Mouse (Mus musculus): ENCODE measurements around the gene Sppl3.

Sppl3 gene

GRCm38 (mm10) chr5:115127421-115128179 is 116.7 kb downstream of the Sppl3 start:
- DNase-seq, result no peak

DNA sequence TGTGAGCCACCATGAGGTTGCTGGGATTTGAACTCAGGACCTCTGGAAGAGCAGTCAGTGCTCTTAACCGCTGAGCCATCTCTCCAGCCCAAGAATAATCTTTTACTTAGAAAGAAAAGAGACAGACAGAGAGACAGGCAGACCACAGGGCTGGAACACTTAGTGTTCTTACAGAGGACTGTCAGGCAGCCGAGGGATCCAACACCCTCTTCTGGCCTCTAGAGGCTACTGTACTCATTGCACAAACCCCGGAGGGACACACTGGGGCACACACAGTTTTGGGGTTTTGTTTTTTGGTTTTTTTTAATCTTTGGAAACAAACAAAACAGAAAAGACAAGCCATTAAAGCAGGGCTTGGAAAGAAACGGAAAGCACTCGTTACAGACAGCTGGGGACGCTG is 118.4 kb downstream of the Sppl3 start:
- no peak for DNase-seq

DNA sequence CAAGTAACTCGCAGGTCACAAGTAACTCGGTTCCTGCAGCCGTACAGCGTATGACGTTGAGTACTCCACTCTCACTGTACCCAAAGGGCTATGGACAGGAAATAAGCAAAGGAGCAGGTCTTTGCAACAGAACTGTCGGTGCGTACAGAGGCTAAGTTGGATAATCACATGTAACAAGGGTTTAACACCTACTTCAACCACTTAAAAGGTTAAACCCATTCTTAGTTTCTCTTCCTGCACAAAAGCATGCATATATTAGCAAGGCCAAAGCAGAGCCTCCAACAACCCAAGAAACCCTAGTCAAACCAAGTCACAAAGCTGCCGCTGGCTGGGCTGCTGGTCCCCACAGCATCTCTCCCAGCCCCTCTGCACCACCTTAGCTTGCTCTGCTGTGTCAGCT is 121.5 kb downstream of the Sppl3 start:
- DNase-seq, result no peak

- peak in 1 of 2 experiments; percentile 33 for DNase-seq
Measured at GRCm38 (mm10) chr5:115133358-115134066, 122.6 kb downstream of the Sppl3 start.

- DNase-seq, result peak; percentile 85 to 96
Measured at GRCm38 (mm10) chr5:115134234-115135165, 123.6 kb downstream of the Sppl3 start, which contains the start of gene Unc119b. Gene Unc119b, minus strand, starts transcription at chr5:115134975.

DNA sequence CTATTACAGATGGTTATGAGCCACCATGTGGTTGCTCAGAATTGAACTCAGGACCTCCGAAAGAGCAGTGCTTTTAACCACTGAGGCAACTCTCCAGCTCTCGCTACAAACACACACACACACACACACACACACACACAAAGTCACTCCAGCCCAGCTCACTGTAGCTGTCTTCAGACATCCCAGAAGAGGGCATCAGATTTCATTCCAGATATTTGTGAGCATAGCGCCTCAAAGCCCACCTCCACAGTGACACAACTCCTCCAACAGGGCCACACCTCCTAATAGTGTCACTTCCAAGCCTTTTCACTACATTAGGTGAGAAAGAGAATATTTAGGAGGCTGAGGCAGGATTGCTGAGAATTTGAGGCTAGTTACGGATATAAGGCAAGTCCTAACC is 128.2 kb downstream of the Sppl3 start:
- no peak for DNase-seq

DNA sequence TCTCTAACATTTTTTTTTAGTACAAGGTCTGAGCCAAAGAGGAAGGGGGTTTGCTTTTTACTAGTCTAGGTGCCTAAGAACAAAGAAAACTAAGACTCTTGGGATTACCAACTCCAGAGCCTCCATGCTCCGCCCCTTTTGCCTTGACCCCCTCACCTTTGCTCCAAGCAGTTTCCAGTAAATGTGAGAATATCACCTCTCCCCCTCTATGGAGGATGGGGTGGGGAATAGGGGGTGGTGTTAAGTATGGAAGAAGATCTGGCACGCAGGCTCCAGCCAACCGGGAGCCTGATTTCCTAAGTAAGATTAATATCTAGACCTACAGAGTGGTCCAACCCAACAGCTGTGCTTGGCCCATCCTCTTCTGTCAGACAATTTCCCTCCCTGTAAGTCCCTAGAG is 129.8 kb downstream of the Sppl3 start:
- no peak for DNase-seq

GRCm38 (mm10) chr5:115142166-115142697 is 131.3 kb downstream of the Sppl3 start:
- no peak for DNase-seq

GRCm38 (mm10) chr5:115143552-115143951 is 132.6 kb downstream of the Sppl3 start:
- DNase-seq, result no peak

GRCm38 (mm10) chr5:115144471-115144870 is 133.5 kb downstream of the Sppl3 start:
- no peak for DNase-seq

GRCm38 (mm10) chr5:115145253-115145968 is 134.5 kb downstream of the Sppl3 start:
- DNase-seq, result no peak

GRCm38 (mm10) chr5:115145976-115146746 is 135.2 kb downstream of the Sppl3 start:
- DNase-seq, result no peak

DNA sequence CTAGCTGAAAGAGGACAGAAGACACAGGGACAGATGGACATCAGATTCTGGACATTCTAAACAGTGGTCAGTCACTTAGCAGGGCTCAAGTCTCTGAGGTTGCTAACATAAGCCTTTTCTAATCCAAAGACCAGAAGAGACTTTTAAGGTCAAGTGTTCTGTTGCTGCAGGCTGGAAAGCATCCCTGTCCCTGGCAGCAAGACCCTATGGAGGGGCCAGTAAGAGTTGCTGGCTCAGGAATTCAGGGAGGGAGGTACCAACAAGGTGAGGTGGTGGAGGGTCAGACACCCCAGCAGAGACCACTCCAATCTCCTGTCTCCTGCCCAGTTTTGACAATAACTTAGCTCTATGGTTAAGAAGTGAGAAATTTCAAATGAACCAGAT is 135.8 kb downstream of the Sppl3 start:
- no peak for DNase-seq

DNA sequence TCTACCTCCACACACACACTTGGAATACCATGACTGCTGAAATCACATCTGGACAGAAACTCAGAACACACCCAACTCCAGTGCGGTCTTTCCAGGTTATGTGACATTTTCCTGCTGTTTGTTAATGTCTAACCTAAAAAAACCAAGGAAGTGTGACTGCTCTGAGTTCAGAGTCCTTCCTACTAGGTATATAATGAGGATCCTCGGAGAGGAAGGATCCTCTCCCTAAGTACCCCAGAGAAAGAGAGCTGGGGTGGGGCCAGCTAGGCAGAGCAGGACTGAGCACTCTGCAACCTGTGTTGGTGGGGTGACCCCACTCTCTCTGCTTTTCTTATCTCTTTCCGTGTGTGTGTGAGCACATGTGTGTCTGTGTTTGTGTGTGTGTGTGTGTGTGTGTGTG is 136.5 kb downstream of the Sppl3 start:
- DNase-seq, result no peak

GRCm38 (mm10) chr5:115148378-115148777 is 137.4 kb downstream of the Sppl3 start:
- DNase-seq, result no peak
